Mouse (Mus musculus) hematopoietic multipotent progenitor cell, adult 10-12 weeks (in vitro differentiated cells): ENCODE measurements around the gene Tmco5b. TPM values are rescaled to one million over a fixed set of nuclear protein-coding genes. Genes with fewer than 3 reads are reported as not detected.

ENCODE experiments used
- polyA plus RNA-seq: library from polyadenylated mRNA; stranded (reverse); fragments of >175 nt; gene quantifications from 2 replicates; pipeline ENCODE4 v1.2.3, GENCODE M21; 2012; ENCODE audit warnings: low replicate concordance

The Tmco5b gene
- not detected in 2 replicates for polyA plus RNA-seq

DNA sequence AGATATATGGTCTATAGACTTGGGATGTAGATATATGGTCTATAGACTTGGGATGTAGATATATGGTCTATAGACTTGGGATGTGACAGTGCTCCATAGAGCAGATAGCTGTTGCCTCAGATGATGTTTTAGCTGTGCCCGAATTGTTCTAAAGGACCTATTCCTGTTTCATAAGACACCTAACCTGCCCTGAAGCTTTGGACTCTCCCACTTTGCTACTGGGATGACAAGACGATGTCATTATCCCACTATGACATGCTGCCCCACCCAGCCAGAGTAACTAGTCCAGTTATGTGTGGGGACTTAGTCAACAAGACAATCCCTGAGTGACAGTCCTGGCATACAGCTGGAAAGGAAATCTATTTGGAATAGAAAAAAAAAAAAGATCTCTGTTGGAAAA, at the start of gene Tmco5b:
Gene Tmco5b (plus strand): TSS at position 301 of the 400 bp plus-strand sequence.

Other genes with a start within 250 kb of the Tmco5b start
- 0.28 and 0.47 TPM in 2 replicates for gene Ryr3, start 68.6 kb upstream of the Tmco5b start, polyA plus RNA-seq
- gene Fmn1, start 42.0 kb downstream of the Tmco5b start, polyA plus RNA-seq = 0.42 and 0.61 TPM in 2 replicates